Mouse (Mus musculus) testis, adult 10 weeks (tissue): Measurements from ENCODE around the gene Ednrb. TPM values are rescaled to one million over a fixed set of nuclear protein-coding genes. Genes with fewer than 3 reads are reported as not detected.

Experiments used
- polyA plus RNA-seq: library from polyadenylated mRNA; stranded (reverse); fragments of 350-450 nt; fragmentation: Illumina TruSeq; extraction: RNeasy Lipid Tissue Mini Kit (QIAGEN cat#74804); gene quantifications from one replicate; pipeline ENCODE4 v1.2.3, GENCODE M21; 2014; ENCODE audit warnings: low read depth, low replicate concordance

Ednrb gene
- 0.63 TPM for polyA plus RNA-seq

DNA sequence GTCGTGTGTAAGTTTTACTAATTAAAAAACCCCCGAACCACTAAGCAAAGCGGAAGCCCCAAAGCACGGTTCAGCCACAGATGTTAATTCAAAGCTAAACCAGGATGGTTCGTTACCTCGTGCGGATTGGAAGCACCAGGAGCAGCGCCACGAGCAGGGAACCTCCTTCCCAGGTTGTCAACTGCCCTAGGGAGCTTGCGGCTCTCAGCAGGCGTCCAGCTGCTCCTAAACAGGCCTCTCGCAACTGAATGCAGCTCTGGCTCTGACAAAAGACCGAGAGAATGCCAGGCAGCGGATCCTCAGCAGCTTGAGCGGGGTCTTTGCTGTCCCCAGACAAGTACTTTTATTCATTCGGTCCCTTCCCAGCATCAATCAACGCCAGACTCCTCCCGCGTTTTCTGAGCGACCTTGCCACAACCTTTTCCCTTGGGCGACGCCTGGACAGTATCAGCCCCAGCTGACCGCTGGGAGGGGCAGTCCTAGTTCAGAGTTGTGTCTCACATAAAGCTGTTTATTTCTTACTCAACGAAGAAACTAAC is at the start of gene Ednrb:
TSS of gene Ednrb (minus strand) at position 392 of the 539 bp plus-strand sequence.

Other genes starting within 250 kb of the Ednrb start
- gene Slain1, start 194.2 kb downstream of the Ednrb start, polyA plus RNA-seq, result 14.1 TPM